13 mouse cellular contexts compared by ENCODE assay signal in the genomic region with DNA sequence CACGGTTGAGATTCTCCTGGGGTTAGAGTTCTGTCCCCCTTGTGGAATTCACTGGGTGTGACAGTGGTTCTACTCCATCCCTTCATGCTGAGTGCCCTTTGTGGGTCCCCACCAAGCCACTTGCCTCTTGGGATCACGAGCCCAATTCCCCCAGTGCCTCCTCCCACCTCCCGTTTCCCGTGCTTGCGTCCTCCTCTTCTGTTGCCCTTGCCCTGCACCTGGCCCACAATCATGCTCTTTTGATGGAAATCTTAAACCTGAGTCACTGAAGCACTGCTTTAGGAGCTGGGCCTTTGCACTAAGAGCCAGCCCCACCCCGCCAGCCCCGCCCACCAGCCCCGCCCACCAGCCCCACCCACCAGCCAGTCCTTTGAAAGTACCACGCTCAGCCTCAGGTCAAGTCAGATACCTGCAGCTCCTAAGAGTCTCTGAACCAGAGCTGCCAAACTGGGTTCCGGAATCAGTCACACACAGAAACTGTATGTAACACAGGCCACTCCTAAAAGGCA.
DNase-seq lines count a peak whose midpoint lies in the region; ATAC-seq lines count a peak whose summit lies in the region.
"Had no signal": no experiment of that assay in that cellular context is flagged by ENCODE, and none has a peak within 500 bp of the region (broad histone marks: within the 10 kb centered on the region; RNA-seq: fewer than 3 reads in every experiment).

No protein-coding gene starts in this region.

- peak overlapping the region; percentile 74 for H3K27ac ChIP-seq in intestine, embryonic 15.5 days
- 0 out of 2 replicates have a peak overlapping the region, but pooled peaks have one; percentile 48 for H3K27ac ChIP-seq in stomach, embryonic 15.5 days
- H3K27ac ChIP-seq in heart, embryonic 11.5 days (ENCODE audit: low read depth, low read length), result no peak overlapping the region
- H3K27ac ChIP-seq: embryonic facial prominence, embryonic 15.5 days had no signal

- peak overlapping the region; percentile 33; the same call in 1 of the 2 replicates for H3K4me2 ChIP-seq in intestine, embryonic 15.5 days (replicated peaks)
- no peak overlapping the region for H3K4me2 ChIP-seq in stomach, embryonic 15.5 days
- no peak overlapping the region for H3K4me2 ChIP-seq in heart, embryonic 11.5 days
- H3K4me2 ChIP-seq: embryonic facial prominence, embryonic 15.5 days had no signal

- peaks cover 16% of the 10 kb centered on the region; the same call in 1 of the 2 replicates for H3K4me1 ChIP-seq in intestine, embryonic 15.5 days (replicated peaks)
- H3K4me1 ChIP-seq in stomach, embryonic 15.5 days, result peaks cover 9% of the 10 kb centered on the region; the same call in 1 of the 2 replicates
- H3K4me1 ChIP-seq in heart, embryonic 11.5 days (ENCODE audit: control insufficient read depth, insufficient read depth, low read length), result no peaks in the 10 kb centered on the region

- no peak overlapping the region for H3K9ac ChIP-seq in intestine, embryonic 15.5 days
- no peak overlapping the region for H3K9ac ChIP-seq in stomach, embryonic 15.5 days
- H3K9ac ChIP-seq in heart, embryonic 11.5 days (ENCODE audit: low read depth, low read length), result no peak overlapping the region
- H3K9ac ChIP-seq: embryonic facial prominence, embryonic 15.5 days had no signal

- ATAC-seq in intestine, embryonic 15.5 days, result peak; percentile 76
- ATAC-seq in stomach, embryonic 15.5 days (ENCODE audit: insufficient read depth, low FRiP score, low read depth), result peak; percentile 55
- ATAC-seq in heart, embryonic 11.5 days (replicated peaks; ENCODE audit: insufficient number of reproducible peaks, low FRiP score, low TSS enrichment), result no peak
- ATAC-seq: Patski had no signal

- intact Hi-C loops in heart, postnatal 14 days (cut with DNase I), result no loop called here
- intact Hi-C loops in left cerebral cortex, postnatal 36 days (cut with DNase I), result no loop called here

- no peaks in the 10 kb centered on the region for H3K27me3 ChIP-seq in intestine, embryonic 15.5 days (replicated peaks)
- H3K27me3 ChIP-seq in stomach, embryonic 15.5 days (replicated peaks), result no peaks in the 10 kb centered on the region
- peaks cover 11% of the 10 kb centered on the region for H3K27me3 ChIP-seq in heart, embryonic 11.5 days (ENCODE audit: control insufficient read depth, insufficient read depth, low read length)
- H3K27me3 ChIP-seq: embryonic facial prominence, embryonic 15.5 days; Patski had no signal

- 22% methylated on average over 10 of the region's 10 CpGs for WGBS in intestine, embryonic 15.5 days
- WGBS in stomach, embryonic 15.5 days, result 28% methylated on average over 10 of the region's 10 CpGs
- 20% methylated on average over 10 of the region's 10 CpGs for whole genome bisulfite sequencing in heart, embryonic 11.5 days (ENCODE audit: insufficient replicate concordance)

- no peaks in the 10 kb centered on the region for H3K36me3 ChIP-seq in intestine, embryonic 15.5 days
- no peaks in the 10 kb centered on the region for H3K36me3 ChIP-seq in stomach, embryonic 15.5 days
- H3K36me3 ChIP-seq in heart, embryonic 11.5 days (ENCODE audit: control insufficient read depth, insufficient read depth, low read length), result no peaks in the 10 kb centered on the region
- H3K36me3 ChIP-seq: embryonic facial prominence, embryonic 15.5 days had no signal

- no peak overlapping the region for H3K4me3 ChIP-seq in intestine, embryonic 15.5 days (replicated peaks)
- H3K4me3 ChIP-seq in stomach, embryonic 15.5 days (replicated peaks), result no peak overlapping the region
- no peak overlapping the region for H3K4me3 ChIP-seq in heart, embryonic 11.5 days (ENCODE audit: low read depth, low read length)
- H3K4me3 ChIP-seq: embryonic facial prominence, embryonic 15.5 days had no signal

- peak; percentile 83 for DNase-seq in heart, adult 11 months
- DNase-seq in heart, postnatal 14 days, result no peak
- DNase-seq in kidney, postnatal 25 days, result peak; percentile 45 to 77
- no peak for DNase-seq in heart, adult 8-10 months (ENCODE audit: low spot score)
- no peak for DNase-seq in left cerebral cortex, postnatal 36 days (ENCODE audit: low spot score in 2 of 2)
- DNase-seq: adrenal gland, postnatal 36 days; cerebellum, adult 2 months; right cerebral cortex, postnatal 14 days had no signal

- H3K9me3 ChIP-seq in intestine, embryonic 15.5 days, result no peaks in the 10 kb centered on the region
- no peaks in the 10 kb centered on the region for H3K9me3 ChIP-seq in stomach, embryonic 15.5 days
- H3K9me3 ChIP-seq in heart, embryonic 11.5 days (replicated peaks; ENCODE audit: control insufficient read depth, low read length), result no peaks in the 10 kb centered on the region
- H3K9me3 ChIP-seq: embryonic facial prominence, embryonic 15.5 days had no signal

Comparison
In these comparisons a context has a peak if more than half of its experiments do, and no peak if none do; other contexts are left out.
1. DNase-seq: peak in heart, adult 11 months (single experiment) and kidney, postnatal 25 days (2 of 2); none in heart, postnatal 14 days (0 of 2), heart, adult 8-10 months (single experiment) and left cerebral cortex, postnatal 36 days (0 of 2).